Mouse (Mus musculus) midbrain, embryonic 13.5 days (tissue): ENCODE data around the gene Shroom1. TPM values are rescaled to one million over a fixed set of nuclear protein-coding genes. Genes with fewer than 3 reads are reported as not detected.

Source experiments
- ATAC-seq: fragments of 200-750 bp; cut with Nextera tagmentation; 2 replicates; pipeline ENCODE4 v1.8.0; 2017; ENCODE audit warnings: mild to moderate bottlenecking, moderate TSS enrichment, moderate library complexity
- H3K27ac ChIP-seq: fragments of 300-500 bp; sonication (generic); 2 replicates; pipeline ENCODE4 v1.5.1; 2015; ENCODE audit warnings: inconsistent platforms, mild to moderate bottlenecking, moderate library complexity
- H3K27me3 ChIP-seq: fragments of 300-500 bp; sonication (generic); 2 replicates; pipeline ENCODE4 v1.6.1; 2015; ENCODE audit warnings: mild to moderate bottlenecking, inconsistent platforms
- H3K36me3 ChIP-seq: fragments of 300-500 bp; sonication (generic); 2 replicates; pipeline ENCODE4 v1.6.1; 2015; ENCODE audit warnings: mild to moderate bottlenecking, inconsistent platforms
- H3K4me1 ChIP-seq: fragments of 300-500 bp; sonication (generic); replicated peaks from 2 replicates; pipeline ENCODE4 v1.6.1; 2015; ENCODE audit warnings: inconsistent platforms
- H3K4me2 ChIP-seq: fragments of 300-500 bp; sonication (generic); replicated peaks from 2 replicates; pipeline ENCODE4 v1.6.1; 2015; ENCODE audit warnings: moderate library complexity, mild to moderate bottlenecking, inconsistent platforms
- H3K4me3 ChIP-seq: fragments of 300-500 bp; sonication (generic); replicated peaks from 2 replicates; pipeline ENCODE4 v1.5.1; 2015; ENCODE audit warnings: mild to moderate bottlenecking, inconsistent platforms
- H3K9ac ChIP-seq: fragments of 300-500 bp; sonication (generic); replicated peaks from 2 replicates; pipeline ENCODE4 v1.6.1; 2015; ENCODE audit warnings: mild to moderate bottlenecking, inconsistent platforms
- H3K9me3 ChIP-seq: fragments of 300-500 bp; sonication (generic); 2 replicates; pipeline ENCODE4 v1.6.1; 2016; ENCODE audit warnings: mild to moderate bottlenecking, inconsistent platforms
- WGBS: fragments of 180-500 bp; shearing (Covaris S2); methylation state at CpG from one replicate; pipeline ENCODE4 v1.1.7; 2015; 5-methylcytosine and 5-hydroxymethylcytosine counted together
- polyA plus RNA-seq: library from polyadenylated mRNA; unstranded; fragments of >200 nt; fragmentation: Nextera tagmentation; extraction: Ambion mirVana; gene quantifications from 2 replicates; pipeline ENCODE4 v1.2.1, GENCODE M21; 2015

The Shroom1 gene
- polyA plus RNA-seq, 1 experiment from 2014 or later = 2.2 TPM

DNA sequence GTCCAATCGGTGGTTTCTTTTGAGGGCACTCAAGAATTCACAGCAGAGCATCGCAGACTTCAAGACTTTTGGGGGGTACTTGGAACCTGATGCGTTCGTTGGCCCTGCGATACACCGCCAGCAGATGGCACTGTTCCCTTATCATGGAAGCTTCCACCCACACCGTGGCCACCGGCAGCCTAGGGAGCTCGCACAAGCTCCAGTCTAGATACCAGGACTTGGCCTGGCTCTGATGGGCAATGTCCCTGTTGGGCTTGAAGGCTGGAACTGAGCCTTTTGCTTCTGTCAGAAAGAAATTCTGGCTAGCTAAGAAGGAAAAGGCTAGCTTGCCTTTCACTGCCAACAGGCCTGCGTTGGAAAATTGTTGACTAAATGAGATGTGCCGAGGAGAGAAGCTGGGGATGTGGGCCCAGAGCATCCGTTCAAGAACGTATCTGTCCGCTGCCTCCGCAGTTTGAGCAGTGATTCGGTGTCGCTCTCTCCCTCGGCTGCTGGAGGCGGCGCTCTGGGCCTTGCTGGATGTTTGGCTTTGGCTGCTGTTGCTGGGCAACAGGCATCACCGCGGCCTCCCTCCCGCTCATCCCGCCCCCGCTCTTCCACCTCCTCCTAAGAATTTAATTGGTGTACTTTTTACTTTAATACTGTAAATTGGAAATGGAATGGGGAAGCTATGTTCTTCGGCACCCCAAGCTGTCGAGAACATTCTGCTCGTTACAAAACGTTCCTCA is 13.1 kb downstream of the Shroom1 start, which contains the start of gene Gm9837:
TSS of gene Gm9837 (minus strand) at position 512 of the 728 bp plus-strand sequence.
- peaks cover 31% of the 10 kb centered on the region for H3K4me1 ChIP-seq
- 2% methylated on average over 29 of the region's 29 CpGs for WGBS

DNA sequence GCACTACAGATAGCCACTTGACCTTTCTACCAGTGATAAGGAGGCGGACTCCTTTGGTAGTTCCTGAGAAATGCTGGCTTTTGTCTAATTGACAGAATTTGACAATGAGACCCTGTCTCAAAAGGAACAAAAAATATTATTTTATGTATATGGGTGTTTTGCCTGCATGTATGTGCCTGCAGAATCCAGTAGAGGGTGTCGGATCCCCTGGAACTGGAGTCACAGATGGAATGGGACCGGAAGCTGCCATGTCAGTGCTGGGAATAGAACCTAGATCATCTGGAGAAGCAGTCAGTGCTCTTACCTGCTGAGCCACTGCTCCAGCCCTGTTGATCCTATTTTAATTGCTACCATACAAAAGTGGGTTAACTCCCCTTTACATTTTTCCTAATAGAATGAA is 15.7 kb downstream of the Shroom1 start:
- no peak for ATAC-seq
- Histone ChIP-seq H3K9ac (no peak overlapping the region), H3K9me3 (no peaks in the 10 kb centered on the region), H3K27me3 (peaks cover 71% of the 10 kb centered on the region), H3K4me1 (peaks cover 36% of the 10 kb centered on the region), H3K27ac (no peak overlapping the region), H3K4me3 (no peak overlapping the region), H3K36me3 (no peaks in the 10 kb centered on the region), H3K4me2 (no peak overlapping the region)
- whole genome bisulfite sequencing = 82% methylated on average over 3 of the region's 3 CpGs

More for the DNA sequence above, 13.1 kb downstream of the Shroom1 start, which contains the start of gene Gm9837:
- no peaks in the 10 kb centered on the region for H3K9me3 ChIP-seq
- peaks cover 82% of the 10 kb centered on the region for H3K27me3 ChIP-seq
- no peaks in the 10 kb centered on the region for H3K36me3 ChIP-seq
- peak within 1 kb of the TSS; percentile 30 for H3K27ac ChIP-seq
- H3K4me3 ChIP-seq = peak within 1 kb of the TSS; percentile 22
- peak within 1 kb of the TSS; percentile 8; the same call in 1 of the 2 replicates for H3K9ac ChIP-seq
- H3K4me2 ChIP-seq = peak within 1 kb of the TSS; percentile 54
- peak; percentile 88 for ATAC-seq

DNA sequence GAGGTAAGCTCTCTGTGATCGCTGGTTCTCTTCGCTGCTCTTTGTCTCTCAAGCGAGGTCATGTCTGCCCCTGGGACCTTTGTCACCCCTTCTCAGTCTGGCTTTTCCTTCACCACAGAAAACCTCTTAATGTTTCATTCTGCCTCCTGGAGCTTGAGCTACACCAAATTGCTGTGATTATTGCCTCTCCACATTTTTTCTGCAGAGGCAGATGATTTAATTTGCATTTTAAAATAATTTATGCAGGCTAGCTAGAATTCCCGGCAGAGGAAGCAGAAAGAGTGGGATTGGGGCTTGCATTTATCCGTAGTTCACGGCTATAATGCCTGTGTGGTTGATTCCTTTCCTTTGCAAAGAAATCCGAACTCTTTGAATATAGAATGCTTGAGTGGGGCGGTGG is 18.6 kb downstream of the Shroom1 start:
- Histone ChIP-seq H3K4me3 (peak overlapping the region; percentile 21), H3K27me3 (peaks cover 81% of the 10 kb centered on the region)
- peak; percentile 48; the same call in 1 of the 2 replicates for ATAC-seq

DNA sequence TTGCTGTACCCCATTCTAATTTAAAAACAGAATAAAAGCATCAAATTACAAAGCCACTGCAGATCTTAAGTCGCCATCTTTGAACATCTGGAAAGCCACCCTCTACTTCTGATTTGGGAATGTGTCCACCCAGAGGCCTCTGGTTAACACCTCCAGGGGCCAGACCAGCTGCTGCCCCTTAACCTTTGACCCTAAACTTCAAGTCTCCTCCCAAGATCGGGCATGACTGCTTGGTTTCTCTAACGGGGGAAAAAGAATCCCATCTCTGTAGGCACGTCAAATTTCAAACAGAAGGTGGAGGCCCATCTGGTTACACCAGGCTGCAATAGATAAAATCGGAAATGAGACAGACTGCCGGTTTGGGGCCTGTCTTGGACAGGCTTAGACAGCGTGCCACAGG is 20.8 kb downstream of the Shroom1 start:
- H3K27me3 ChIP-seq = peaks cover 83% of the 10 kb centered on the region
- no peak overlapping the region for H3K27ac ChIP-seq
- H3K9me3 ChIP-seq = no peaks in the 10 kb centered on the region
- no peaks in the 10 kb centered on the region for H3K36me3 ChIP-seq
- peaks cover 39% of the 10 kb centered on the region for H3K4me1 ChIP-seq
- 0 out of 2 replicates have a peak overlapping the region, but pooled peaks have one; percentile 69 for H3K4me2 ChIP-seq
- WGBS = 49% methylated on average over 7 of the region's 7 CpGs
- no peak overlapping the region for H3K9ac ChIP-seq
- ATAC-seq = no peak
- H3K4me3 ChIP-seq = no peak overlapping the region

More for the DNA sequence above, 18.6 kb downstream of the Shroom1 start:
- peak overlapping the region; percentile 74 for H3K27ac ChIP-seq
- WGBS = 7% methylated on average over 8 of the region's 8 CpGs
- H3K9ac ChIP-seq = peak overlapping the region; percentile 40; the same call in 1 of the 2 replicates
- H3K4me2 ChIP-seq = peak overlapping the region; percentile 48
- peaks cover 42% of the 10 kb centered on the region for H3K4me1 ChIP-seq
- H3K36me3 ChIP-seq = no peaks in the 10 kb centered on the region
- H3K9me3 ChIP-seq = no peaks in the 10 kb centered on the region

DNA sequence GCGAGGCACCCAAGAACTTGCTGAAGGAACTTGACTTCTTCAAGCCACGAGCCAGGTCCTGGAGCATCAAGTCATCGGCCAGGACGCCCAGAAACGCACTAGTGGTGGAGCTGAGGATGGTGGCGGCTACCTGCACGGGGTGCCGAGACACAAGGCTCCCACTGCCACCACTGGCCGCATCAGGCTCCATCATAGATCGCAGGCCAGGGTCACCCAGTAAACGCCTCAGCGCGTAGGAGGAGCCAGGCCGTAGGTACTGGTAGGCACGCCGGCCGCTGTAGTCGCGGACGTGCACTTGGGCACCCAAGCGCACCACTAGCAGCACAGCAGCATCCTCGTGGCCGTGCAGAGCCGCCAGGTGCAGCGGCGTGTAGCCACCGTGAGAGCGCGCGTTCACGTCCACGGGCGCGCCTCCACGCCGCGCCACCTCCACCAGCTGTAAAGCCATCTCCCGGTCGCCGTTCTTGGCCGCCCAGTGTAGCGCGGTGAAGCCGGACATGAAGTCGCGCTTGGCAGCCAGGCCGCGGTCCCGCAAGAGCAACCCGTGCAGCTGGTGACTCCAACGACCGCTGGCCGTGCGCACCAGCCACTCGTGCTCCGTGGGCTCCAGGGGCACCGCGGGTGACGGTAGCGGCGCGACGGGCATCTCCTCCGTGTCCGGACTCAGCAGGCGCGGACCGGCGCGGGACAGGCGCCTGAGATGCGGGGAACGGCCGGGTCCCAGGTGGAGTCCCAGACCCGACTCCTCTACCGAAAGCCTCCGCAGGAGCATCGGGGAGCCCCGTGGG is 21.6 kb downstream of the Shroom1 start:
- Histone ChIP-seq H3K4me2 (peak overlapping the region; percentile 69), H3K36me3 (no peaks in the 10 kb centered on the region), H3K9me3 (no peaks in the 10 kb centered on the region), H3K27ac (no peak overlapping the region), H3K27me3 (peaks cover 83% of the 10 kb centered on the region), H3K4me1 (peaks cover 39% of the 10 kb centered on the region), H3K9ac (peak overlapping the region; percentile 56; the same call in 1 of the 2 replicates), H3K4me3 (peak overlapping the region; percentile 46)
- ATAC-seq = peak; percentile 43; the same call in 1 of the 2 replicates
- WGBS = 4% methylated on average over 79 of the region's 79 CpGs

DNA sequence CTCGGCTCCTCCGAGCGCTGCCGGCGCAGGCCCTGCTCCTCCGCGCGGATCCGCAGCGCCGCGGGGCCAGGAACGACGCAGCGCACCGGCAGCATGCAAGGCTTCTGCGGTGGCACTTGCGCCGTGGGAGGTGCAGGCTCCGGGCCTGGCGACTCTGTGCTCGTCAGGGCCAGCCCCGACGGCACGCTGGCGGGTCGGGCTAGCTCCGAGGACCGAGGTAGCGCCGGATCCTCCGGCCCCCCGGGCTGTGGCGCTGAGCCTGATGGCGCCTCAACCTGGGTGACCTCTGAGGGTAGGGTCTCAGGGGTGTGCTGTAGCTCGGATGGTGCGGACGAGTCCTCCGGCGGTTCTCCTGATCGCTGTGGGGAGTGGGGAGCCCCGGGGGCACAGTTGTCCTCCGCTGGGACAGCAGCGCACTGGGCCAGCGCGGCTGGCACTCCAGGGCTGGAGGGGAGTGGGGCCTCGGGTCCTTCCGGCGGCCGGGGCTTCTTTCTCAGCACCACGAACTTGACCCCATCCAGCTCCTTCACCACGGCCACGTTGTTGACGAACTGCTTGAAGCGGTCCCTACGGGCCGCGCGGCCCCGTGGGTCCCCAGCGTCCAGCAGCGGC is 22.3 kb downstream of the Shroom1 start:
- H3K4me2 ChIP-seq = peak overlapping the region; percentile 69
- peak; percentile 35; the same call in 1 of the 2 replicates for ATAC-seq
- no peaks in the 10 kb centered on the region for H3K9me3 ChIP-seq
- H3K27me3 ChIP-seq = peaks cover 83% of the 10 kb centered on the region
- 1% methylated on average over 57 of the region's 62 CpGs for WGBS
- no peak overlapping the region for H3K27ac ChIP-seq
- H3K4me3 ChIP-seq = peak overlapping the region; percentile 46
- H3K9ac ChIP-seq = peak overlapping the region; percentile 56; the same call in 1 of the 2 replicates
- H3K4me1 ChIP-seq = peaks cover 39% of the 10 kb centered on the region
- H3K36me3 ChIP-seq = no peaks in the 10 kb centered on the region

DNA sequence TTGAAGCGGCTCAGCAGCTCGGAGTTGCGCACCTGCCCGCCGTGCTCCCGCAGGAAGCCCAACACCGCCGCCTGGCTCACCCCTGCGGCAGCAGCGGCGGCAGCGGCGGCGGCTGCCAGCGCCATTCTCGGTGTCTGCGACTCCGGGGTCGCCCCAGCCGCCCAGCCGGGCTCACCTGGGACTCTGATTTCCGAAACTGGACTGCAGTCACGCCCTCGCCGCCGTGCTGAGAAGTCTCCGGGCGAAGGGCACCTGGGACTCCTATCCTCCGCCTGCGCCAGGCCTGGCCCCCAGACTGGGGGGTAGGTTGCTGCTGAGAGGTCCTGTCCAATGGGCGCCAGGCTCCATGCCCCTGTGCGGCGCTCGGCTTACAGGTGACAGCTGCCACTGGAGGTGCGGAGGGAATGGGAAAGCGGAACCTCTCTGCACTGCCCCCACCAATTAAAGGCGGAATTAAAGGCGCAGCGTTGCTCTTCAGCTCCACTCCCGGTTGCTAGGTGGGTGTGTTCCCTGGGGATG is 22.8 kb downstream of the Shroom1 start, which contains the start of the genes Gm9945 and Sowaha:
TSS of gene Gm9945 (plus strand) at position 384 of the 519 bp plus-strand sequence.
TSS of gene Sowaha (minus strand) at position 492 of the 519 bp plus-strand sequence.
- 5% methylated on average over 40 of the region's 40 CpGs for WGBS
- Histone ChIP-seq H3K9ac (peak within 1 kb of the TSS; percentile 56; the same call in 1 of the 2 replicates), H3K4me1 (peaks cover 35% of the 10 kb centered on the region), H3K4me2 (peak within 1 kb of the TSS; percentile 69), H3K27me3 (peaks cover 80% of the 10 kb centered on the region), H3K4me3 (peak within 1 kb of the TSS; percentile 46), H3K36me3 (no peaks in the 10 kb centered on the region), H3K9me3 (no peaks in the 10 kb centered on the region), H3K27ac (no peak within 1 kb of the TSS)
- peak; percentile 49 for ATAC-seq

DNA sequence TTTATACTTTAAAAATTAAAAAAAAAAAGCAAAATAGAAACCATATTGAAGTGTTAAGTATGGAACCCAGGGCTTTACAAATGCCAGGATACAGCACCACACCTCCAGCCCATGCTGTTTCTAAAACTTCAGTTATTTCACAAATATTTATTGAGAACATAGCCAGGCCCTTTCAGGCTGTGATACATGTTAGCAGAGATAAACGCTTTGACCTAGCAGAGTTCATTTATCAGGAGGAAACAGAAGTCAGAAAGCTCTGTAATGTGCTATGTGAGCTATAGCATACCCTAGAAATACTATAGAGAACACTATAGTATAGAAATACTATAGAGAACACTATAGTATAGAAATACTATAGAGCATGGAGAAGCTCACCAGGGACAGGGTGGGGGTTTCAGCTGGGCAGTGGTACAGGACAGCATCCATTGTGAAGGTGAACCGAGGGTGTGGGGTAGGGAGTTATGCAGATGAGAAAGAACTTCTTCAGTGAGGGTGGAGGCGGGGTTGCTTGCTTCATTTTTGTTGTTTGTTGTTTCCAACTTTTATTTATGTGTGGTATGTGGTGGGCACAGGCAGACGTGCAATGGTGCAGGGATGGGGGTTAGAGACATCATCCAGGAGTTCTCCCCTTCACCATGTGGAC is 24.2 kb downstream of the Shroom1 start:
- Histone ChIP-seq H3K27ac (no peak overlapping the region), H3K4me3 (no peak overlapping the region), H3K9ac (no peak overlapping the region), H3K36me3 (no peaks in the 10 kb centered on the region), H3K4me1 (peaks cover 22% of the 10 kb centered on the region), H3K9me3 (no peaks in the 10 kb centered on the region), H3K4me2 (no peak overlapping the region), H3K27me3 (peaks cover 85% of the 10 kb centered on the region)
- no peak for ATAC-seq
- 86% methylated on average over 4 of the region's 4 CpGs for WGBS

DNA sequence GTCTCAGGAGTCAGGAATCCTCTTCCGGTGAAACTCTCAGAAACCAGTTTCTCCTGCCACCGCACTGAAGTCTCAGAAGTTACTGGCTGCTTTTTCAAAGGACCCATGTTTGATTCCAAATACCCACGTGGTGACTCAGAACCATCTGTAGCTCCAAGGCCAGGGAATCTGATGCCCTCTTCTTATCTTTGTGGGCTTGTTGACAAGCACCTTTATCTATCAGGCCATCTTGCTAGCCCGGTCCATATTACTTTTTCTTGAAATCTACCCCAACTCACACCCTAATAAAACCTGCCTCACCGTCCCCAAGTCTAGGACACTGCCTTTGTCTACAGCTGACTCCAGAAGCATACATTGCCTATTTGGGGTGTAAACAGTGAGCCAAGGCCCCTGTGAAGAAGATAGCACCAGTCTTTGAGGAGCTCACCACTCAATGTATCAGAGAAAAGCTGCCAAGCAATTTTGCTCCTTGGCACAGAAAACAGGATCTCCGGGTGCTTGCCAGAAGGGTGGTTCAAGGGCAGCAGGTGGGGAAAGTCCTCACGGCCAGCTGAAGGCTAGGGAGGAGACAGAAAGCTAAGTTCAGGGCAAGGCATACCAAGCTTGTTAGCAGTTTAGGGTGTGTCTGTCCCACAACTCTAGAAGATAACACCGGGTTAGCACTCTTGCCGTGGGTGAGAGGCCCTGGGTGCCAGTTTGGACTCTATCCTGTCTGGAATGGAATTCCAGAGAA is 26.3 kb downstream of the Shroom1 start:
- no peaks in the 10 kb centered on the region for H3K36me3 ChIP-seq
- no peak overlapping the region for H3K4me3 ChIP-seq
- no peak overlapping the region for H3K27ac ChIP-seq
- H3K27me3 ChIP-seq = peaks cover 90% of the 10 kb centered on the region
- H3K4me1 ChIP-seq = peaks cover 29% of the 10 kb centered on the region
- no peak overlapping the region for H3K9ac ChIP-seq
- no peak overlapping the region for H3K4me2 ChIP-seq
- H3K9me3 ChIP-seq = no peaks in the 10 kb centered on the region
- WGBS = 86% methylated on average over 9 of the region's 9 CpGs
- no peak for ATAC-seq

DNA sequence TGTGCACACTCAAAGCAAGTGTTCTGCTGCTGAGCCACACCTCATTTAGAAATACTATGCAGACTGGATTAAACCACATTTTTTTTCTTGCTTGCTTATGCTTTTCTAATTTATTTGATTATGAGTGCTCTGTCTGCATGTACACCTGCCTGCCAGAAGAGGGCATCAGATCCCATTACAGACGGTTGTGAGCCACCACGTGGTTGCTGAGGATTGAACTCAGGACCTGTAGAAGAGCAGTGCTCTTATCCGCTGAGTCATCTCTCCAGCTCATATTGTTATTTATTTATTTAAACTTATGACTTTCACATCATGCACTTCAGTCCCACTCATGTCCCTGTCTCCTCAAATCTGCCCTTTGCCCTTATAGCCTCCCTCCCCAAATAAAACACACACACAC is 28.7 kb downstream of the Shroom1 start:
- Histone ChIP-seq H3K9ac (no peak overlapping the region), H3K9me3 (no peaks in the 10 kb centered on the region), H3K4me3 (no peak overlapping the region), H3K27ac (no peak overlapping the region), H3K36me3 (no peaks in the 10 kb centered on the region), H3K4me2 (no peak overlapping the region), H3K27me3 (peaks cover 84% of the 10 kb centered on the region), H3K4me1 (peaks cover 10% of the 10 kb centered on the region)
- ATAC-seq = no peak
- 44% methylated on average over 3 of the region's 3 CpGs for WGBS
